Mouse (Mus musculus): Measurements from ENCODE around the gene Slpi.

GRCm38 (mm10) chr2:164421979-164422378 is 33.1 kb upstream of the Slpi start:
- no peak for TF ChIP-seq CTCF (IDR thresholded peaks at IDR 0.05; ENCODE audit: low read depth, low read length)
- no peak for TF ChIP-seq GATA1 (IDR thresholded peaks at IDR 0.05; ENCODE audit: borderline replicate concordance, low read length)
- no peak for TF ChIP-seq TAL1 (conservative IDR thresholded peaks at IDR 0.05; ENCODE audit: low read depth, low read length)
- TF ChIP-seq POLR2AphosphoS5 (IDR thresholded peaks at IDR 0.05; ENCODE audit: insufficient replicate concordance, low read depth, low read length), result no peak

Data from G1E (cell line).